Mouse (Mus musculus): ENCODE measurements around the gene Cct5.

DNA sequence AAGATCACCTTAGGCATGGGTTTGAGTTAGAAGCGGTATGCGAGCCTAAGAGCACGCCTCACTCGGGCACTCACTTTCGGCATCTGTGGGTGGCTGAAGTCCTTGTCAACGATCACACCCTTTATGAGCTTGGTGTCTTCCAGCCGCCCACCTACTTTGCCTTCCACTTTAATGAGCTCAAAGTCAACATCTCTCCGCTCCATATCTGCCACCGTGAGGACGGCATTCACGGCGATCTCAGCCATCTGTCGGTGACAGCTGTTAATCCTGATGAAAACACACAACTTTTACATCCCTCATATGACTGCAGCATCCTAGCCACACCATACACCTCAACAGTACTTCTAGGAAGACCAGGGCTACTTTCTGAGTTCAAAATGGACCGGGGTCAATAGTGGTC, 7.3 kb downstream of the Cct5 start:
- no peak for TF ChIP-seq CTCF (IDR thresholded peaks at IDR 0.05; ENCODE audit: control insufficient read depth, insufficient read depth, low read length)
- no peak for TF ChIP-seq POLR2A (IDR thresholded peaks at IDR 0.05; ENCODE audit: borderline replicate concordance, control insufficient read depth, low read depth, low read length)
